ENCODE assay signal across 10 mouse cellular contexts in the genomic region with DNA sequence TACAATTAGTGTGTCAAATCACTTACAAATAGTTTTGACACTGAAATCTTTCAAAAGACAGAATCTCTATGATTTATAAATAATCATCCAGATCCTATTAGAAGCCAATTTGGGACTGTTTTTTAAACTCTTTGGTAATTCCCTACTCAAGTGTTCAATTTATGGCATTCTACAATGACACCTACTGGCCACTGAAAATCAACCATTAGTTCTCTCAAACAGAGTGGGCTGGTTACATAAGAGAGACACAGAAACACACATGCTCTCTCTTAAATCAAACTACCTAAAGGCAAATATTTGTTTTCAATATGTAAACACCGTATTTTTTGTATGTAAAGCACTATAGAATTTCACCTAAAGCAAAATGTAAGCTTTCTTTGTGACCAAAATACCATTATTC. TPM values are rescaled to one million over a fixed set of nuclear protein-coding genes. Genes with fewer than 3 reads are reported as not detected.
A peak's percentile ranks its signal among the peaks of the same experiment; 100 is the strongest.
DNase-seq lines count a peak whose midpoint lies in the region; ATAC-seq and TF ChIP-seq lines count a peak whose summit lies in the region.
"Had no signal": no experiment of that assay in that cellular context is flagged by ENCODE, and none has a peak within 500 bp of the region (broad histone marks: within the 10 kb centered on the region; RNA-seq: fewer than 3 reads in every experiment).

No protein-coding gene starts in this region.

- no peaks in the 10 kb centered on the region for H3K27me3 ChIP-seq in kidney, embryonic 15.5 days
- no peaks in the 10 kb centered on the region for H3K27me3 ChIP-seq in midbrain, postnatal 0 days (ENCODE audit: insufficient read depth, low read length)
- H3K27me3 ChIP-seq in midbrain, embryonic 10.5 days (ENCODE audit: low read depth, poor library complexity, severe bottlenecking), result no peaks in the 10 kb centered on the region
- H3K27me3 ChIP-seq in stomach, postnatal 0 days (ENCODE audit: control insufficient read depth, insufficient read depth, low read length), result no peaks in the 10 kb centered on the region

- H3K36me3 ChIP-seq in kidney, embryonic 15.5 days, result no peaks in the 10 kb centered on the region
- no peaks in the 10 kb centered on the region for H3K36me3 ChIP-seq in midbrain, postnatal 0 days (ENCODE audit: insufficient read depth, low read length)
- H3K36me3 ChIP-seq in midbrain, embryonic 10.5 days, result no peaks in the 10 kb centered on the region; the same call in 1 of the 2 replicates
- no peaks in the 10 kb centered on the region for H3K36me3 ChIP-seq in stomach, postnatal 0 days (ENCODE audit: control insufficient read depth, insufficient read depth, low read length)

- 78% methylated on average over 1 of the region's 1 CpGs for WGBS in kidney, embryonic 15.5 days
- 81% methylated on average over 1 of the region's 1 CpGs for WGBS in midbrain, postnatal 0 days
- 79% methylated on average over 1 of the region's 1 CpGs for WGBS in midbrain, embryonic 10.5 days
- 53% methylated on average over 1 of the region's 1 CpGs for WGBS in stomach, postnatal 0 days

- intact Hi-C loops in left cerebral cortex, postnatal 4 days (cut with DNase I), result no loop called here

- DNase-seq in cerebellum, adult 9-10 months, result peak; percentile 78
- no peak for DNase-seq in cerebellum, postnatal 4 days (ENCODE audit: low spot score in 2 of 2)
- peak; percentile 59 for DNase-seq in kidney, adult 9 months
- peak; percentile 21 for DNase-seq in midbrain, postnatal 0 days (ENCODE audit: low spot score)
- DNase-seq in midbrain, embryonic 10.5 days (ENCODE audit: low spot score), result no peak
- no peak for DNase-seq in stomach, postnatal 0 days (ENCODE audit: low spot score)
- DNase-seq in left cerebral cortex, postnatal 4 days, result no peak
- DNase-seq: heart, postnatal 10 days; right cerebral cortex, postnatal 4 days had no signal

- peak; percentile 63 for TF ChIP-seq CTCF in midbrain, postnatal 0 days (IDR thresholded peaks at IDR 0.05)
- peak; percentile 58 for TF ChIP-seq CTCF in stomach, postnatal 0 days (IDR thresholded peaks at IDR 0.05; ENCODE audit: low read depth)

- no peaks in the 10 kb centered on the region for H3K9me3 ChIP-seq in kidney, embryonic 15.5 days (replicated peaks)
- no peaks in the 10 kb centered on the region for H3K9me3 ChIP-seq in midbrain, postnatal 0 days (ENCODE audit: low read length)
- H3K9me3 ChIP-seq in midbrain, embryonic 10.5 days (replicated peaks), result no peaks in the 10 kb centered on the region
- no peaks in the 10 kb centered on the region for H3K9me3 ChIP-seq in stomach, postnatal 0 days (ENCODE audit: control insufficient read depth, low read length)

- H3K9ac ChIP-seq in kidney, embryonic 15.5 days, result no peak overlapping the region
- no peak overlapping the region for H3K9ac ChIP-seq in midbrain, postnatal 0 days (replicated peaks; ENCODE audit: low read length, poor library complexity, severe bottlenecking)
- H3K9ac ChIP-seq in stomach, postnatal 0 days (ENCODE audit: low read length), result no peak overlapping the region

- H3K27ac ChIP-seq in kidney, embryonic 15.5 days, result no peak overlapping the region
- no peak overlapping the region for H3K27ac ChIP-seq in midbrain, postnatal 0 days (ENCODE audit: low read depth, low read length)
- H3K27ac ChIP-seq in midbrain, embryonic 10.5 days (replicated peaks), result no peak overlapping the region
- H3K27ac ChIP-seq in stomach, postnatal 0 days (replicated peaks), result no peak overlapping the region

- no peak for TF ChIP-seq EP300 in stomach, postnatal 0 days (optimal IDR thresholded peaks at IDR 0.05)

- ATAC-seq in kidney, embryonic 15.5 days (replicated peaks; ENCODE audit: low FRiP score), result no peak
- no peak for ATAC-seq in midbrain, postnatal 0 days (ENCODE audit: low FRiP score)
- ATAC-seq in stomach, postnatal 0 days (ENCODE audit: low FRiP score, low TSS enrichment), result no peak

- no peak overlapping the region for H3K4me3 ChIP-seq in kidney, embryonic 15.5 days (replicated peaks)
- H3K4me3 ChIP-seq in midbrain, postnatal 0 days (ENCODE audit: low read depth, low read length), result no peak overlapping the region
- H3K4me3 ChIP-seq in midbrain, embryonic 10.5 days, result no peak overlapping the region
- H3K4me3 ChIP-seq in stomach, postnatal 0 days (ENCODE audit: low read depth, low read length), result no peak overlapping the region

- no peak overlapping the region for H3K4me2 ChIP-seq in kidney, embryonic 15.5 days
- no peak overlapping the region for H3K4me2 ChIP-seq in midbrain, postnatal 0 days (ENCODE audit: low read depth, low read length, poor library complexity, severe bottlenecking)
- no peak overlapping the region for H3K4me2 ChIP-seq in stomach, postnatal 0 days (replicated peaks; ENCODE audit: low read depth)

- peaks cover 13% of the 10 kb centered on the region for H3K4me1 ChIP-seq in kidney, embryonic 15.5 days
- H3K4me1 ChIP-seq in midbrain, postnatal 0 days (ENCODE audit: insufficient read depth, low read length), result peaks cover 6% of the 10 kb centered on the region; the same call in 1 of the 2 replicates
- H3K4me1 ChIP-seq in midbrain, embryonic 10.5 days, result peaks cover 17% of the 10 kb centered on the region
- H3K4me1 ChIP-seq in stomach, postnatal 0 days (replicated peaks; ENCODE audit: control insufficient read depth, insufficient read depth), result no peaks in the 10 kb centered on the region

RNA-seq across cellular contexts. Expression of a gene that starts 1.9 kb away (rescaled TPM):
- 8.5 and 9.8 TPM in 2 replicates for polyA plus RNA-seq in kidney, embryonic 15.5 days (2015; fragmentation: Nextera tagmentation; extraction: Ambion mirVana)
- total RNA-seq in midbrain, postnatal 0 days (2014; rRNA removed), result 18.1 and 23.6 TPM in 2 replicates
- polyA plus RNA-seq in midbrain, postnatal 0 days (2015; fragmentation: Nextera tagmentation; extraction: Ambion mirVana), result 9.8 and 11.7 TPM in 2 replicates
- 5.2 and 7.7 TPM in 2 replicates for polyA plus RNA-seq in midbrain, embryonic 10.5 days (2016; fragmentation: Nextera tagmentation; extraction: Ambion mirVana)
- polyA plus RNA-seq in stomach, postnatal 0 days (2015; fragmentation: Nextera tagmentation; extraction: Ambion mirVana), result 4.4 and 5.4 TPM in 2 replicates
- 10 to 100 TPM; 32.5 to 35.2 TPM for total RNA-seq in left cerebral cortex, postnatal 4 days (2021)

RNA-seq across cellular contexts. Expression of a gene that starts 1.9 kb away (rescaled TPM):
- polyA plus RNA-seq in kidney, embryonic 15.5 days (2015; fragmentation: Nextera tagmentation; extraction: Ambion mirVana), result 181 and 206 TPM in 2 replicates
- 87.1 and 89.2 TPM in 2 replicates for total RNA-seq in midbrain, postnatal 0 days (2014; rRNA removed)
- 204 and 212 TPM in 2 replicates for polyA plus RNA-seq in midbrain, postnatal 0 days (2015; fragmentation: Nextera tagmentation; extraction: Ambion mirVana)
- 144 and 148 TPM in 2 replicates for polyA plus RNA-seq in midbrain, embryonic 10.5 days (2016; fragmentation: Nextera tagmentation; extraction: Ambion mirVana)
- polyA plus RNA-seq in stomach, postnatal 0 days (2015; fragmentation: Nextera tagmentation; extraction: Ambion mirVana), result 199 and 217 TPM in 2 replicates
- 10 to 100 TPM; 76.6 to 83.9 TPM for total RNA-seq in left cerebral cortex, postnatal 4 days (2021)

Comparison
In these comparisons a context has a peak if more than half of its experiments do, and no peak if none do; other contexts are left out.
1. DNase-seq: peak in cerebellum, adult 9-10 months (single experiment), kidney, adult 9 months (single experiment) and midbrain, postnatal 0 days (single experiment); none in cerebellum, postnatal 4 days (0 of 2), midbrain, embryonic 10.5 days (single experiment), stomach, postnatal 0 days (single experiment) and left cerebral cortex, postnatal 4 days (single experiment).